Mouse (Mus musculus): ENCODE data around the gene Trpv5.

GRCm38 (mm10) chr6:41630791-41631190, 49.8 kb downstream of the Trpv5 start:
- TF ChIP-seq EP300 (IDR thresholded peaks at IDR 0.05; ENCODE audit: low read depth) (no peak), CTCF (IDR thresholded peaks at IDR 0.05; ENCODE audit: low read depth) (no peak)

Measured in heart, postnatal 0 days (tissue).